Mouse (Mus musculus) left cerebral cortex, adult 18-20 months (tissue): ENCODE data around the gene Nr3c2. TPM values are rescaled to one million over a fixed set of nuclear protein-coding genes. Genes with fewer than 3 reads are reported as not detected.
A peak's percentile ranks its signal among the peaks of the same experiment; 100 is the strongest.

Experiments used
- DNase-seq, 2 experiments: peaks; one replicate each; pipeline ENCODE4 v3.0.0; 2021 to 2022; ENCODE audit warnings: low spot score in 2 of 2, mixed read lengths in 1 of 2
- total RNA-seq, 2 experiments: library from RNA; stranded (reverse); gene quantifications; 2 replicates each; pipeline ENCODE4 v1.2.3; 2021

The Nr3c2 gene
- total RNA-seq, 2 experiments from 2014 or later = 39.8 to 40.6 TPM

DNA sequence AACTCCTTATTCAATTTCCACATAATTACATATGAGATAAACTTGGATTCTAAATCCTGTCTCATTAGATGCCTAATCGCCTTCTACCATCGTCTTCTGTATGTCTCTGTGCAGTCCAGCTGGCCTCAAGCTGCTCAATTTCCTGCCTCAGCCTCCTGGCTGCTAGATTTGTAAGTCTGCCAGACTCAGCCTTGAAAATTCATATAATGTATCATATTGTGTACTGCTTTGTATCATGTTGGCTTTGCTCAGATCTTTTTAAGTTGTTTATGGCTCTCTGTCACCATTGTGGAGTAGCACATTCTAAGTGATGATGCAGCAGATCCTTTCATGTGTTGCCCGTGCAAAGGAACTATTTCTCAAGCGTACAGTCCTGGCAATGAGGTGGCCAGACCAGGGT is 71.9 kb downstream of the Nr3c2 start:
- DNase-seq = no peak

DNA sequence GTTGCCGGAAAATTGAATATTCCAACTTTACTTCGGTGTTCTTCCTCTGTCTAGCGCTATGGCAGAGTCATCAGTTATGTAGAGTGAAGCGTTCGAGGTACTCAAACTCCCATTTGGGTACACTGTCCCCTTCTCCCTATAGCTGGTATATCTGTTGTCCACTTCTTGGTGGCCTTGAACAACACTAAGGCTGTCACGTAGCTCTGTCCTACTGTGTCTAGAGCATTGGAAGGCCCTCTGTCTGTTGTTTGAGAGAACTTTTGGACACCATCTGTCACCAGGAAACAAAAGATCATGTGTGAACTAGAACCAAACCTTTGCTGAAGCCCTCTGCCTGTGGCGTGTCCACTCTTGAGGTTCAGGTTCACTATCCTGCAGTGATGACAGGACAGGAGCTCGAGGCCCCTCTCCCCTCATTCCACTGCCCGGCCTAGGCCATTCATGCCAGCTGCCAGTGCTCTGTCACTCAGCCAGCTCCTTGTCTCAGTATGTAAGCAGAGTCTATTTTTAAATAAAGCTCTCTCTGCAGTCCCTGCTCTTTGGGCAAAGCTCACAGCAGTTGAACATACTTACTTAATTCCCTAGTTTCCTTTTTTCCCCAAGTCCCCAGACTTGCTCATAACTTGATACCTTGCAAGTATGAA is 72.6 kb downstream of the Nr3c2 start:
- no peak for DNase-seq

DNA sequence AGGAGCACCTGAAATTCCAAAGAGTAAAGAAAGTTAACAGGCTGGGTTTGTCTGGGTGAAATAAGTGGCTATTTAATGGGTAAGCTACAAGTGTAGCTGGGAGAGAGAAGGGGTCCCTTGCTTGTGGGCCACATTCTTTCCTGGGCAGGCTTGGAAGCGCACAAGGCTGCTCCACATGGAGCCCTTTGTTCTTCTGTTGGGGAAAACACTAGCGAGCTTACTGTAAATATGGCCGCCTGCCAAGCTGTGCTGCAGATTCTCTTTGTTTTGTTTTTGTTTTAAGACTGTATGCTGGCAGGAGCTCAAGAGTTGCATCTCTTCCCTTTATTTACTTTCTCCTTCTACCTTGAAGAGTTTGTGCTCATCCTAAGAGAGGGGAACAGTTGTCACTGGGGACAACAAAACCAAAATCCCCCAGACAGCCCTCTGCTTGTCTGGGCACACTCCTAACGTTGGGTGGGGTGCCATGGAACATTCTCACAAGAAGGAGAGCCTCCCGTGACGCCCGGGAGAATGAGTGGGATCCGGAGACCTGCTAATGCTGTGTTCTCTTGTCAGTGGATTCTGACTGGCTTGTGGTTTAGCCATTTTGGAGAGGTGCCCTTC is 73.8 kb downstream of the Nr3c2 start:
- peak in 1 of 2 experiments; percentile 20 for DNase-seq

DNA sequence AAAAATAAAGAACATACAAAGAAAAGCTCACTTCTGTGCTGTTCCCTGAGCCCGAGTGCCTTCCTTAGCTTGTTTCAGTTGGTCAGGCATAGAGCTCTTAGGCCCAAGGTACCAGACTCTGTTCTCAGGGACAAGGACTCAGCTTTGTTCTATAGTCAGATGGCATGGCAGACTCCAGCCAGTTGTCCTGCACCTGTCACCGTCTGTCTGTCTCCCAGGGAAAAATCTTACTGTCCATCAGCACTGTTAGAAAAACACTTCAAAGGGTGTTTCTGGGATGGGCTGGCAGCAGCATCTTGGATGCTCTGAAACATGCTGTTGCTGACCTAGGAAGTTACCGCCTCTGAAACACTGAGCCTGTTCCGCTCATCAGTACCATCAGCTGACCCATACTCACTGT is 78.7 kb downstream of the Nr3c2 start:
- DNase-seq = no peak

DNA sequence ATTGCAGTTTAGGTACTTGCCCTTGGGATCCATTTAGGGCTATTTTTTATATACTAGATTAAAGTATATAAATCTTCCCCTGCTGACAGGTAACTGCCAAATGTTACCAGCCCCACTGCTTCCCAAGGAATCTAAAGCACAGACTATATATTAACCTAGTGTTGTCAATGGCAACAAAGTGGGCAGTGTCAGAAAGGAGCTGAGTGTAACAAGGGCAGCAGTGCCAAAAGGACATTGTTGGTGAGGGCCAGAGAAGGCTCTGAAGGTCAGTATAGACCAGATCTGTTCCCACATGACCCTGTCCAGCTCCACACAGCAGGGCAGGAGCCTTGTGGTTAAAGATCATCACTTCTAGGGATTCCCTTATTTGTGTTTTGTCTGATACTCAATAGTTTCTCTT is 84.8 kb downstream of the Nr3c2 start:
- no peak for DNase-seq

DNA sequence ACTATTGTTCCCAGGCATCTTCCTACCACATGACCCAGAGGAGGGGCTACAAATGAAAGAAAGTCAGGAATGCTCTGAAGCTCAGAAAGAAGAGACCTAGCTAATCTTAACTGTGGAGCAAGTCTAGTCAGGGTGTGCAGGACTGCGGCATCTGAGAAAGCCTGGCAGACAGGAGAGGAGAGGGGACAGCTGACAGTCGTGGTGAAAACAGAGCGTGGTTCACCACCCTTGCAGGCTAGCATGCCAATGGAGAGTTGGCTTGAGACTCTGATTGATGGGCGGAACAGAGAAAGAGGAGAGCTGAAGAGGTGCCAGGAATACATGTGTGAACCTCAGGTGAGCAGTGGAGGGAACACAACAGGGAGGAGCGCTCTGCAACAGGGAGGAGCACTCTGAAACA is 85.6 kb downstream of the Nr3c2 start:
- no peak for DNase-seq

DNA sequence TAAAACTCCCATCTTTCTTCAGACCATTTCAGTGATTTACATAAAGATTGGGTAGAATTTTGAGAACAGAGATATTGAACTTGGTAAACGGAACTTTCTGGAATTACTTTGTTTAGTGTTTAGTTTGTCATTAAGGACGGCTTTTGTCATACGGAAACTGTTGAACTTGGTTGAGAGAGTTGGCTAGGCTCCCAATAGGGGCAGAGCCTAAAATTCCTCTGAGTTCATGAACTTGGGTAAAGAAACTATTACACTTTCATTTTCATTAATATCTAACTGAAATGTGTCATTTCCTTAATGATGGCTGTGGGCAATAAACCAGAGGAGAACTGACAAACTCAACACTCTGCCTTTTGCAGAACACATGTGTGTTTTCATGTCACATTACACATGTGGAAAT is 88.6 kb downstream of the Nr3c2 start:
- no peak for DNase-seq

DNA sequence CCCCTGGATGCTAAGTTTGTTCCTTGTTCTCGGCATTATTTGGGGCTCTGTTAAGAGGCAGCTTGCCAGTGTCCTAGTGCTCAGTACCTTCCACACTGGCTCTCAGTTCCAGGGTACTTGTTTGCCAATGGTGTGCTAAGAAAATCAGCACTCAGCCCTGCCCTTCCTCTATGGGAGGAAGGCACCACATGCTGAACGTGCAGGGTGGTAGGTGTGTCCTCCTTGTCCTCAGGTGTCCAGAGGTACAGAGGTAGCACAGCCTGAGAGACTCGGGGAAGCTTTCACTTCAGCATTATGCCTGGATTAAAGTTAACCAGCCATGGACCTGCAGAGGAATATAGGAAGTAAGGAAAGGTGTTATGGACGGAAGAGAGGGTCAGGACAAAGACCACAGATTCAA is 99.0 kb downstream of the Nr3c2 start:
- no peak for DNase-seq

DNA sequence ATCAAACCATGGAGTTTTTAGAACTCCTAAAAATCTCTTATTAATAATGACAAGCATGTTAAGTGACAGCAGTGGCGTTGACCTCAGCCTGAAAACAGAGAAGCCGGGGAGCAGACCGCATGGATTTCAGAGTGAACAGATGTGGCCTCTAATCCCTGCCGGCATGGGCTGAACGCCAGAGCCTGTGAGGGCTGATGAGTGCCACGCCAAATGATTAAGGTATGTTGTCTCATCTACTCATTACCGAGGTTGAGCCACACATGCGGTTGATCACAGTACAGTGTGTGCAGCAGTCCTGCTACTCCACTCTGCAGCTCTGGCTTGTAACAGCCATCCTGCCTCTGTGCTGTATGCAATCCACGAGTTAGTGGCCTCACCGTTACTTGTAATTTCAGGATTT is 110.2 kb downstream of the Nr3c2 start:
- DNase-seq = no peak

DNA sequence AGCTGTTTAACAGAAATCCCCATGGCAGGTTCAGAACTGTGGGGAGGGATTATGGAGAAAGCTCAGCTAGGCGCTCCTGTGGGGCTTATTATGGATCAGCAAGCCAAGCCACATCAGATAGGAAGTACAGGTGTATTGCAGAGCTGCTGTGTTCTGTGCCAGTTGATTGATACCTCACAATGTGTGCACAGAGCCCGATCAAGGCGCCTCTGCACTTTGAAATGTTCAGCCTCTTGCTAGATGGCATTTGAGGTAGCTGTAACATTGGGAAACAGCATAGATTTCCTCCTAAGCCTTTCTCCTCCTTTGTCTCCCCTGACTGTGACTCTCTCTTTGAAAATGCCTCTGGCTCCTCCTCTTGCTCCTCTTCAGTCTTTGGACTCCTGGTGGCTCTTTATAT is 112.7 kb downstream of the Nr3c2 start:
- no peak for DNase-seq

DNA sequence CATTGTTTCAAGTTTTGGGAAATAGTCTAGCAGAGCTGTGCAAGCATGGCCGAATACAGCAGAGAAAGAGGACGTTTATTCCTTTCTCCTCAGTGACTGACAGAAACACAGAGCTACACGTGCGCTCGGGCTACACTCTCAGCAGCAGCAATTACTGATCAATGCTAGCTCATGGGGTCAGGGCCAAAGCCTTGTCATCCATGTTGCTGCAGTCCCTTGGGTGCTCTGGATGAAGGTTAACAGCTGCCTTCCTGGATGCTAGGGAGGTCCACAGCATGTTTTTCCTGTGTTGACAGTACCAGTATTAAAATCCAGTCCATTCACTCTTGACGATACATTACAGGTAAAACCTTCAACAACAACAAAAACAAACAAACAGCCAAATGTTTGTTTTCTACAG is 113.4 kb downstream of the Nr3c2 start:
- no peak for DNase-seq

DNA sequence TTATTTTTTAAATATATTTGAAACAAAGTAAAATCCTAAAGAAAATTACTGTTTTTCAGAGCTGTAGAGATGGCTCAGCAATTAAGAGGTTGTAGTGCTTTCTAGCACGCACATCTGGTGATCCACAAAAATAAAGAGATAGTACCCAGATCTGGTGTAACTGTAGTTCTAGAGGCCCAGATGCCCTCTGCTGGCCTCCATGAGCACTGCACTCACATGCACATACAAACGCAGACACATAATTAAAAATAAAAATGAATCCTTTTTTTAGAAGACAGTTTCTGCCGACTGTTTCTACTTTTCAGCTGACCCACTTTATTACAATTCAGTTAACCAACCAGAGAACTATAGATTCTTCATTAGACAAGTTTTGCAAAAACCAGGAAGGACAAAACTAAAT is 117.5 kb downstream of the Nr3c2 start:
- DNase-seq = no peak

DNA sequence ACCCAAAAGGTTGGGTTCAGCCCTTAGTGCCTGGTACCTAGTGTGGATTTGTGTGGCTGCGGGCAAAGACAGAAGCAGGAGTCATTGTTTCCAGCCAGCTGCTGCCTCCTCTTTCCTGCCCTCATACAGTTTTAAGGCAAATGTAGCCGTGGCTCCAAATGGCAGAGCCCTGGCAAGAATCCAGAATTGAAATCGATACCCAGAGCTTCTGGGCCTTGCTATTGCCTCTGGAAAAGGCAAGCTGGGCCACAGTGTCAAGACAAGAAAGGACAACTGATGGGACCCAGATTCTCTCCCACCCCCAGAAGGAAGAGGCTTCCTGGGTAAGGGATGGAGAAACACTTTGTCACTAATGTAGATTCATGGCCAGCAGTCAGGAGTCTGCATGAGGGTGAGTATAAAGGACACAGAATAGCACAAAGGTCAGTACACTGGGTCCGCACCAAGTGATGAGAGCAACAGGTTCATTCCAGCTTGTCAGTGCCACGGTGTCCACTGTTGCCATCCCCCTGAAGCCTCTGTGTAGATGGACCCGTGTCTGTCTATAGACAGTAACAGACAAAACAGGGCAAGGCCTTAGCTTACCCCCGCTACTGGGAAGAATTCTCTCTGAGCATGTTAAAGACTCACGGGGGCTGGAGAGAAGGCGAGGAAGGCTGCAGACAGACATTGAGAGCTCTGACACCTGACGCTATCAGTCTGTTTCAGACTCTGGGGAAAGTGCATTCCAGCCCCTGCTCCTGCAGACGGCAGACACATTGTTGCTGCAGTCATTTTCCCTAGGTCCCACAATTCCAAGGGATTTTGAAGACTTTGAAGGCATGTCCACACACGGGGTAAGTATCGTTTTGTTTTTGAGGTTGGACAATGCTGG is 124.8 kb downstream of the Nr3c2 start:
- DNase-seq = no peak

DNA sequence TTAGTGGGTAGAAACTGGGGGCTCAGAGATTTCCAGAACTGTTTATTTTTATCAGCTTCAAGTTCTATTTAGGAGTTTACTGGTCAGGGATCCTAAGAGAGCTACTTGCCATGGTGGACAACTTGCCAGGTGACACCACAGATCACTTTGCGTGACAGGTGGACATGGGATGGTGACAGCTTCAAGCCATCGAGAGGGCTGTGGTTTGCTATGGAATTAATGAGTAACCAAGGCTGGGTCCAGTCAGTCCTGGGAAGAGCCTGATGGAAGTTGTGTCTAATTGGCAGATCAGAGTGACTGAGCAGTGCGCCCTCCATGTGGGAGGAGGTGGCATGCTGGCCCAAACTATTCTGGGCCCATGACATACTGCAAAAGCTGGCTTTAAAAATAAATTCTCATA is 132.0 kb downstream of the Nr3c2 start:
- no peak for DNase-seq

DNA sequence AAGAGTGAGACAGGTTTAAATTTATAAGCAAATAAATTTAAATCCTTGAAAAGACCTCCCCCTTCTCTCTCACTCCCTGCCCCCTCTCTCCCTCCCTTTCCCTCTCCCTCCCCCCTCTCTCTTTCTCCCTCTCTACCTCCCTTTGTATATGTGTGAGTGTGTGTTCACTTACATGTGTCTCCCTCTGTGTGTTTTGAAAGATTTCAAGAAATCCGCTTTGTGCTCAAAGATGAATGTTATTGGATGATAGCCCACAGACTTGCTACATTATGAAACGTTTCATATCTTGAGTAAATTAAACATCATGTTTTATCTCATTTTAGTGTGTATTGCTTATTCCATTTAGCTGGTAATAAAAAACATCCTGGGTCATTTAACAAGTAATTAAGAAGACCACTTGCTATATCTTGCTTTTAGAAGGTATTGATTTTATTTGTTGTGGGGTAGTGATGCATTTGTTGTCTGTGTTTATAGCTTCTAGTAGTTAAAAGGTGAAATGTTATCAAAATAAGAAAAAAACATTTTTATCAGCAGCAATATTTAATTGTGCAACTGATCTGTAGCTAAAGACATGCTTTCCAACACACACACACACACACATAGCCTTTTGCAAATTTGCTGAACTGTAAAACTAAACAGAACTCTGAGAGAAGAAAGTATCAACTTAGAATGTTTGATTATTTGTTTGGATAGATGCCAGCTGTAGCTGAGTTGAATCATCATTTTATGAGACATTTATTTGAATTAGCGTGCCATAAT is 134.6 kb downstream of the Nr3c2 start:
- DNase-seq = no peak

DNA sequence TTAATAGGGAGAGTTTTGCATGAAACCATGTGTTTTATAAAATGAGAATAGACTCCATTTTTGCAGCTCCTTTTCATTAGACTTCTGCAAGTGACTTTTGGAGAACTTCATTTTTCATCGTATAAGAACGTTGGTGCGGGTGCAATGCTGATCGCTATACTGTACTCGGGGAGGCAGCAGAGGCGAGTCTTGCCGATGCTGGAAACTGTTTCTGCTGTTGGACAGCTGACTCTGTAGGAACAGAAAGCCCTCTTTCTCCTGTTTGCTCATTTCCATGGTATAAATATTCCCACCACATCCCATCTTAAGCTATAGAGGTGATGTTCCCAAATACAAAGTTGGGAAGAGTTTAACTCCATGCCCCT is 135.2 kb downstream of the Nr3c2 start:
- no peak for DNase-seq

DNA sequence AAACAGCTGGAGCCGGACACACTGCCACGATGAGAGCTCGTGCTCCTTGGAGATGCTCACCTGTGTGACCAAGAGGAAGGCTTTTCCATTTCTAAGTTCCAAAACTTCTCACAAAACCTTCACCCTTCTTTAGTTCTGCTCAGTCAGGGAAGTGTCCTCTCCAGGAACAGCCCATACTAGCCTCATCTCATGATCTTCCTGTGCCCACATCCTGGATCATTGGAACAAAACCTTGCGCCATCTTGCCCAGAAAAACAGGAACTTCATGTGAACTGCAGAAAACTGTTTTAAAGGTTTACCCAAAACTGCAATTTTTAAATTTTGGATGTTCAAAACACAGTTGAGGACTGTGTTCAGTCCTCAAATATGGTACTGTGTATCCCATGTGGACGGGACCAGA is 142.0 kb downstream of the Nr3c2 start:
- DNase-seq = no peak

DNA sequence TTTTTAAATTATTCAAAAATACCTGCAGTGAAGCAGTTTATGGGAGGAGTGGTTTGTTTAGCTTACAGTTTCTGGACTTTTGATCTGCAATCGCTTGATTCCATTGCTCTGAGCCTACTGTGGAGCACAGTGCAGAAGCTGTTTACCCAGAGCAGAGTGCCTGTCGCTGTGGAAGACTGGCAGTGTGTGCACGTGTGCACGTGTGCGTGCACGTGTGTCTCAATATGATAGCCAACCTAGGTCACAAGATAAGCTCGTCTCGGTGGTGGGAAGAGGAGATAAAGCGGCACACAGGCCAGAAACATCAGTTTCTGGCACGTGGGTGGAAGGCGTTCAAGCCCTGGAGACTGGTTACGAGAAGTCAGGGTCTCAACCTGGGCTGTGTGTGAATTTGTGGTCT is 145.6 kb downstream of the Nr3c2 start:
- DNase-seq = no peak

DNA sequence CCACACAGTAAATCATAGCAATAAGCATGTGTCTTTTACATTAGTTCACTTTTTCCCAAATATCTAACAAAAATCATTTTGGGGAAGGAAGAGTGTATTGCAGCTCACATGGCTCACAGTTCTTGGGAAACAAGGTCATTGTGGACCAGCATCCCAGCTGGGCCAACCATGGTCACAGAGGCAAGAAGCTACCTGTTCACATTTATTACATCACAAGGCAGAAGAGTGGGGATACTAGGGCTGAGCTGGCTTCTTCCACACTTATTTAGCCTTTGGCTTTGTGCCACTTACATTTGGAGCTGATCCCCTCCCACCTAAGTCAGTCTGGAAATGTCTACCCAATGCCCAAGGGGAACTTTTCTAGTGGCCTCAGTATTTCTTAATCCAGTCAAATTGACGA is 146.5 kb downstream of the Nr3c2 start:
- no peak for DNase-seq

DNA sequence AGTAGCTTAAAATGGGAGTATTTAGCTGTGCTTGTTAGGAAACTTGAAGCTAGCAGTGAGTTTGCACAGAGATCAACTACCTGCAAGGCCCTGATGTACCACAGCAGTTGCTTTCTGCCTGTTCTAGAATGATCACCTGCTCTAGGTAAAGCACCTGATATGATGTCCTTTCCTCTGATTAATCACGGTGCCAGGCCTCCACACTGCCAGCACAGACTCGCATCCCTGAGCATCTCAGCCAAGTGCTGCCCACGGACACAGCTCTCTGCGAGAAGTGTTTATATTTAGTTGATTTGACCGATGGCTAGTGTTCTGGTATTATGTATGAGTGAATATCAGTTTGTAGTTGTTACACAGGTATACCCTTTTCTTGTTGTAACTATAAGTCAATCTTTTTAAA is 147.0 kb downstream of the Nr3c2 start:
- no peak for DNase-seq

DNA sequence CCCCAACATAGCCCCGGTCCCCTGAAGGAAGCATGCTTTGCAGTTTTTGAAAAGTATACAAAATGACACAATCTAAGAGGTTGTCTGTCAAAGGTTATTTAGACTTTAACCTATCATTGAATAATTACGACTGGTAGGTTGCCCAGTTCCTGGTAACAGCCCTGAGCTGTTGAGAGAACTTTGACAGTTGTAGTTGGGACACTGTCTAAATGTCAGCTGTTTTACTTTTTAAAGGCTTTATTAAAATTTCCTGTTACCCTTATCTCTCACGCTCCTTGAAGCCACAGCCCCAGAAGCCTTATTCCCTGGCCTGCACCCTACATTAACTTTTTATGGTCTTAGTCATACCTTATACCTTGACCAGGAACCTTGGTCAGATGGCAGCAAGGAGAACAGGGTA is 147.5 kb downstream of the Nr3c2 start:
- no peak for DNase-seq
